7 mouse cellular contexts compared by ENCODE assay signal in the genomic region with DNA sequence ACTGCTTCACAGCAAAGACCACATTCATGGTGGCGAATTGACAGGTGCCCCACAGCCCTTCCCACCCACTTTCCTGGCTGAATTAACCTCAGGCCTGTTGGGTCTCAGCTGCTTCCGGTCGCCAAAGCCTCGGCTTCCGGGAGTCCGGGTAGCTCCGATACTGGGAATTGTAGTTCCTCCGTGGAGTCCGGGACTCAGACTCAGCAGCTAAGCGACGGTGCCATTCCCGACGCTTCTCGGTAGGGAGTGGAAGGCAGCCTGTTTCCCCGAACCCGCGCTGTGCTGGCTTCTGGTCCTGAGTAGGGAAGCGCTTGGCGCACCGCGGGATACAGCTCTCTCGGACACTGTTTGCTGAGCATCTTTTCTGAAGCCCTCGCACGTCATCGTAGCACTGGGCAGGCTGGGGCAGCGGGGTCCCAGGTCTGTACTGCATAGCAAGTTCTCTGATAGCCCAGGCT. TPM values are rescaled to one million over a fixed set of nuclear protein-coding genes. Genes with fewer than 3 reads are reported as not detected.
A peak's percentile ranks its signal among the peaks of the same experiment; 100 is the strongest.
DNase-seq lines count a peak whose midpoint lies in the region; ATAC-seq lines count a peak whose summit lies in the region.

No protein-coding gene starts in this region.

- H3K27ac ChIP-seq in intestine, embryonic 16.5 days (ENCODE audit: low read length) = peak overlapping the region; percentile 86
- peak overlapping the region; percentile 85 for H3K27ac ChIP-seq in midbrain, embryonic 11.5 days (ENCODE audit: low read depth, low read length)

- H3K4me3 ChIP-seq in intestine, embryonic 16.5 days (ENCODE audit: low read length) = peak overlapping the region; percentile 67
- peak overlapping the region; percentile 53 for H3K4me3 ChIP-seq in midbrain, embryonic 11.5 days (ENCODE audit: low read depth, low read length)

- H3K27me3 ChIP-seq in intestine, embryonic 16.5 days (replicated peaks; ENCODE audit: control insufficient read depth, insufficient read depth, low read length) = no peaks in the 10 kb centered on the region
- no peaks in the 10 kb centered on the region for H3K27me3 ChIP-seq in midbrain, embryonic 11.5 days (ENCODE audit: control insufficient read depth, insufficient read depth, low read length)

- peak overlapping the region; percentile 76 for H3K4me2 ChIP-seq in intestine, embryonic 16.5 days (ENCODE audit: low read depth, low read length)
- peak overlapping the region; percentile 84 for H3K4me2 ChIP-seq in midbrain, embryonic 11.5 days

- DNase-seq in adrenal gland, adult 2 months = peak; percentile 92
- DNase-seq in embryo, embryonic 11.5 days (ENCODE audit: low read depth, low spot score) = peak; percentile 82
- peak; percentile 76 to 84 for DNase-seq in gastrocnemius, postnatal 36 days
- DNase-seq in left cerebral cortex, postnatal 36 days (ENCODE audit: low spot score in 2 of 2) = peak; percentile 90 to 92
- DNase-seq in midbrain, embryonic 11.5 days (ENCODE audit: low spot score, missing footprints) = peak; percentile 98
- peak; percentile 76 for DNase-seq in skeletal muscle tissue, adult 2 months (ENCODE audit: low read depth, low spot score)

- 0 out of 2 replicates have a peak, but pooled peaks cover 2% of the 10 kb centered on the region for H3K4me1 ChIP-seq in intestine, embryonic 16.5 days (ENCODE audit: control insufficient read depth, insufficient read depth, low read length)
- H3K4me1 ChIP-seq in midbrain, embryonic 11.5 days (ENCODE audit: control insufficient read depth, insufficient read depth, low read length) = peaks cover 3% of the 10 kb centered on the region; the same call in 1 of the 2 replicates

- intact Hi-C loops in gastrocnemius, postnatal 36 days (cut with DNase I) = no loop called here
- intact Hi-C loops in left cerebral cortex, postnatal 36 days (cut with DNase I) = no loop called here

- no peaks in the 10 kb centered on the region for H3K9me3 ChIP-seq in intestine, embryonic 16.5 days (ENCODE audit: control insufficient read depth, low read length)
- H3K9me3 ChIP-seq in midbrain, embryonic 11.5 days (ENCODE audit: control insufficient read depth, low read length) = no peaks in the 10 kb centered on the region

- H3K9ac ChIP-seq in intestine, embryonic 16.5 days (ENCODE audit: low read depth, low read length) = peak overlapping the region; percentile 74
- peak overlapping the region; percentile 68 for H3K9ac ChIP-seq in midbrain, embryonic 11.5 days (ENCODE audit: low read length)

- ATAC-seq in intestine, embryonic 16.5 days = peak; percentile 95
- peak; percentile 95 for ATAC-seq in midbrain, embryonic 11.5 days (ENCODE audit: low FRiP score)

- no peaks in the 10 kb centered on the region for H3K36me3 ChIP-seq in intestine, embryonic 16.5 days (ENCODE audit: control insufficient read depth, insufficient read depth, low read length)
- H3K36me3 ChIP-seq in midbrain, embryonic 11.5 days (ENCODE audit: control insufficient read depth, insufficient read depth, low read length) = no peaks in the 10 kb centered on the region

- WGBS in intestine, embryonic 16.5 days = under 1% methylated on average over 26 of the region's 26 CpGs
- under 1% methylated on average over 26 of the region's 26 CpGs for WGBS in midbrain, embryonic 11.5 days

RNA-seq across cellular contexts. Expression of gene Vps45, which starts 0.5 kb away (rescaled TPM):
- 10 to 100 TPM; 38.3 to 39.4 TPM for total RNA-seq in adrenal gland, adult 2 months (2021)
- polyA plus RNA-seq in adrenal gland, adult 2 months (2012; rRNA removed) = 2.6 and 3.0 TPM in 2 replicates
- total RNA-seq in gastrocnemius, postnatal 36 days (2021) = 10 to 100 TPM; 13.4 to 17.5 TPM
- 28.0 and 28.5 TPM in 2 replicates for polyA plus RNA-seq in intestine, embryonic 16.5 days (2015; fragmentation: Nextera tagmentation; extraction: Ambion mirVana)
- 10 to 100 TPM; 40.5 to 42.1 TPM for total RNA-seq in left cerebral cortex, postnatal 36 days (2021)
- polyA plus RNA-seq in midbrain, embryonic 11.5 days (2014; fragmentation: Nextera tagmentation; extraction: Ambion mirVana) = 24.7 and 29.5 TPM in 2 replicates

RNA-seq across cellular contexts. Expression of gene Otud7b, which starts 46.6 kb away (rescaled TPM):
- total RNA-seq in adrenal gland, adult 2 months (2021) = 10 to 100 TPM; 25.0 to 38.2 TPM
- polyA plus RNA-seq in adrenal gland, adult 2 months (2012; rRNA removed) = 16.3 and 19.7 TPM in 2 replicates
- 10 to 100 TPM; 46.6 to 49.0 TPM for total RNA-seq in gastrocnemius, postnatal 36 days (2021)
- polyA plus RNA-seq in intestine, embryonic 16.5 days (2015; fragmentation: Nextera tagmentation; extraction: Ambion mirVana) = 14.7 and 15.5 TPM in 2 replicates
- total RNA-seq in left cerebral cortex, postnatal 36 days (2021) = 10 to 100 TPM; 28.8 to 32.0 TPM
- polyA plus RNA-seq in midbrain, embryonic 11.5 days (2014; fragmentation: Nextera tagmentation; extraction: Ambion mirVana) = 8.8 and 9.4 TPM in 2 replicates

Comparison
In these comparisons a context has a peak if more than half of its experiments do, and no peak if none do; other contexts are left out.
1. Peak in every context shown above with its lines: DNase-seq, ATAC-seq, H3K4me3 ChIP-seq and H3K27ac ChIP-seq.